Mouse (Mus musculus) left cerebral cortex, adult 9 months (tissue): Measurements from ENCODE around the gene Vmn2r27.

Source experiments
- DNase-seq, 2 experiments: peaks; one replicate each; pipeline ENCODE4 v3.0.0; 2022; ENCODE audit warnings: low spot score in 2 of 2

The Vmn2r27 gene

DNA sequence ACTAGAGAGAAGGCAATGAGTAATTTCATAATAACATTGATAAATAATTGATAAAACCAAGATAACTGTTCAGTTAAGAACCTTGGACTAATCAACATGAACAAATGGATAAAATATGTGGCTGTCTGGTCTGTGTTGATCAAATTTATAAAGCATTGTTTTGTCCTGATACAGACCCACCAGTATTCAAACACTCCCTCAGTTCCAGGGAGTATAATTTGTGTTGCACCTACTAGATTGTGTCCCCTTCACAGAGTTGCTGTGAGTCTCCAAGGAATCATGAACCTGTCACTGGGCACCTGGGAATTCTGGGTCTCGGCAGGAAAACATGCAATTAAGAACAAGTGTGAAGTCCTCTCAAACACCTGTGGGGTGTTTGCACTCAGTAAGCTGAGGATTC lies at the start of gene Vmn2r27:
Vmn2r27 (minus strand) TSS at position 101 of the 400 bp plus-strand sequence.
- no peak for DNase-seq

- no peak for DNase-seq
These were observed 46.6 kb upstream of the Vmn2r27 start for GRCm38 (mm10) chr6:124278291-124278690.

DNA sequence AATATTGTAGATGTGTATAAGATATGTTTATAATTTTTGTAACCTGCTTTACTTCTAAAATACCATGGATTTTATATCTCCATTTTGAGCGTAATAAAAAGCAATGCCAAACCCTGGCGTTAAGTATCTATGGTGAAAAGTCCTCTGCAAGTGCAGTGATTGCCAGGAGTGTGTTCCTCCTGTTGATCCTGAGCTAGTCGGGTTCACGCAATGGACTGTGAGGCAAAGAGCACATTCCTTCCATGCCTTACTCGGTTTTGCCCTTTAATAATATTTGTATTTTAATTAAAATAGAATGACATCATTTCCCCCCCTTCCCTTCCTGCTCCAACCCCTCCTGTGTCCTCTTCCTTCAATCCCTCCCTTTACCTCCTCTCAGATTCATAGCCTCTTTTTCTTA lies 46.0 kb upstream of the Vmn2r27 start:
- no peak for DNase-seq

DNA sequence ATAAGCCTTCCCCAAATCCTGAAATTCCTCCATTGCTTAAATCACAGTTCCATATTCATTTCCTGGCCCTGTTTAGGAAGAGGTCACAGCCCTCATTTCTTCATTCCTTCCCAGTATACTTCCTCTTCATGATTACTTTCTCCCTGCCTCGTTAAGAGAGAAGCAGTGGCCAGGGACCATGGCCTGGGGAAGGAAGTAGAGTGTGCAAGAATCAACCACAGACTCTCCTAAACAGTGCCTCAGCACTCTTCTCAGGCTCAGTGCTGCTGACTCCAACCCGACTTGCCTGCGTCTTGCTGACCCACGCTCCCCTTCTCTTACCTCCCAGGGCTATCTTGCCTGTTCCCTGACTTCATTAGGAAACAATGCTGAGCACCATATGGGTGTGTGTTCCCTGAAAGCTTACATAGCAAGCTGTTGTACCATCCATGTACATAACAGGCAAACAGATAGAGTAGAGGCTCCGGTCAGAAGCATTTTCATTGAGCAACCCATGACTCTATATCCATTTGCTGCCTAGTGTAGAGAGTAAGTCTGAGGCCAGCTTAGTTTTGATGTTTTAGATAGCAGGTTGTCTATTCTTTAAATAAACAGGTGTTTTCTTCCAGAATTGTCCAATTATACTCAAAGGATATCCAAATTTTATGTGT lies 41.7 kb upstream of the Vmn2r27 start:
- DNase-seq, result no peak

- peak in 1 of 2 experiments; percentile 75 for DNase-seq
These were observed 31.0 kb upstream of the Vmn2r27 start for GRCm38 (mm10) chr6:124262696-124263095.

GRCm38 (mm10) chr6:124260198-124260931 lies 28.7 kb upstream of the Vmn2r27 start:
- peak; percentile 22 to 67 for DNase-seq

DNA sequence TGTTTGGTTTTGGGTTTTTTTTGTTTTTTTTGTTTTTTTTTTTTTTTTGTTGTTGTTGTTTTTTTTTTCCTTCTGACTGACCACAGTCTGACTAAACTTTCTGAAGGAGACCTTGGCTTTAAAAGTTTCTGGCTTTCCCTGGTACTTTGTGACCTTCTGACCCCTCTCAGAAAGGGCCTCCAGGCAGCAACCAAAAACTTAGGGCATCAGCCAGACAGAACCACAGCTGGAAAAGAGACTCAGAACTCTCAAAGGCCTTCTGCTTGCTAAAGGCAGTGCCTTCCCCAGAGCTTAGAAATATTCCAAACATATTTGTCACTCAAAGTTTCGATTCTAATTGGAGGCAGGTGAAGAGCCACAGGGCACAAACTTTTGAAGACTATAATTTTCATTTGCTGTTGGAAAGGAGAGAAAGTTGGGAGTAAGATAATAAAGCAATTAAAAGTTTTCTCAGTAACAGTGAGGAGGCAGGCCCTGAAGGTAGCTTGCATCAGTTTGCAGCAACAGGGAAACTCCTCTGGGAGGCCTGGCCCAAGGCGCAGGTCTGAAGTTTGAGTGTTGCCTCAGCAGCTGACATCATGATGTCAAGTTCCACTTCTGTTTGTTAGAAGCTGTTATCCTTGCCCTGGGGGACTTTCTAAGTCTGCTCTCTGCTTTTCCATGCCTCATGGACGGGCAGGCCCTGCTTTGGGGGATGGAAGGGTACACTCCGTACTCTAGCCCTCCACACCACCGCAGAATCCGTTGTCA lies 24.2 kb upstream of the Vmn2r27 start:
- DNase-seq, result no peak

DNA sequence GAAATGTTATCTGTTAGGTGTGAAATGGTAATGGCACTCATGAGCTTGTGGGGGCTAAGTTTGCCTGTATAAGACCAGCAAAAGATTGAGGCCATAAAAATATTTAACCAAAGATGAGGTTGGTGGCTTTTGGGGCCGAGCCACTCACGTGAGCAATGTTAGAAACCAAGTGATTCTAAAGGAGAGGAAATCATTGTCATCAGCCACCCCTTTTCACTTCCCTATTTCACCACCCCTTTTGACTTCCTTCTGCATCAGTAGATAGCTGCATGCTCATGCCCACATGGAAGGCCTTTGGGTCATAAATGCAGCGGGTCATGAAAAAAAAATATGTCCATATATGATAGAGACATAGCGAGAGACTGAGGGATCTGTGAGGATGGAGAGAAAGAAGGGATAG lies 29.5 kb downstream of the Vmn2r27 start:
- DNase-seq, result no peak

DNA sequence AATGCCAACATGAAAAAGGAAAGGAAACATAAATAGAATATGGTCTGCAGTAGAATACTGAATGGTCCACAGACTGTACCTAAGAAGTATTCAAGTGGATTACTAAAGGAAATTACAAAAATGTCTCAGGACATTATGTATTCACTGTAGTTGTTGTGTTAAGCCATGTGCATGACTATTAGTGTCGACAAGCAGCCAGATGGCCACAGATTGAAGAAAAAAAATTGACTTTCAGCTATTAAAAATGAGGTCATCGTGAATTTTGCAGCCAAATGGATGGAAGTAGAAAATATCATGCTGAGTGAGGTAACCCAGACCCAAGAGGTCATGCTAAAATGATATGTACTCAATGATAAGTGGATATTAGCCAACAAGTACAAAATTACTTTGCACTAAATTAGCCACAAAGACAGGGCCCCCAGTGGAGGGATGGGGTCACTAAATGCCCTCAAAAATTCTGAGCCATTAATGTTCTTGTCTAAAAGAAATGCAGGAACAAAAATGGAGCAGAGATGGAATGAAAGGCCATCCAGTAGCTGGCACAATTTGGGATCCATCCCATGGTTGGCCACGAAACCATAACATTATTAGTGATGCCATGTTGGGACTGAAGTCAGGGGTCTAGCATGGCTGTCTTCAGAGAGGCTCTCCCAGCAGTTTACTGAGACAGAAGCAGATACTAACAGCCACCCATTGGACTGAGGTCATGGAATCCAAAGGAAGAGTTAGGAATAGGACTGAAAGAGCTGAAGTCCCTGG lies 63.0 kb downstream of the Vmn2r27 start:
- no peak for DNase-seq

GRCm38 (mm10) chr6:124166596-124166995 lies 65.1 kb downstream of the Vmn2r27 start:
- no peak for DNase-seq

DNA sequence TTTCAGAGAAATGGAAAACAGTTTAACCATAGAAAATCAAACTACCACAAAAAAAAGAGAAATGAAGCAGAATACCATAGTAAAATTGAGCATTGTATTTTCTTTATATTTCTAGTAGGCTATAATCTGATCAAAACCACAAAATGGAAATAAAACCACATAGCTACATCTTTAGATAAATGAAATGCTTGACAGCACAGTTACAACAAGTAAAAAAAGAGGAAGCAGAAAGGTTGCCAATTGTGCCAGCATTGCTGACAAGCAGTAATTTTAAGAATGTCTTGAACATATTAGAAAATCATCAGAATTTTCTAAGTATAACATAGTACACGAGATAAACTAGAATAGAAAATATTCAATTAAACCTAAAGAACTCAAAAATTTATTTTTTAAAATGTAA lies 81.8 kb downstream of the Vmn2r27 start:
- DNase-seq, result no peak
